Mouse (Mus musculus) brain, embryonic 14.5 days (tissue): ENCODE measurements around the gene Tnnt2. TPM values are rescaled to one million over a fixed set of nuclear protein-coding genes. Genes with fewer than 3 reads are reported as not detected.

Experiments
- DNase-seq: peaks from one replicate; pipeline ENCODE4 v3.0.0-alpha.2; 2011; ENCODE audit warnings: low read depth
- CTCF ChIP-seq: fragments of 200-500 bp; IDR thresholded peaks from 2 replicates; pipeline ENCODE4 v1.5.1; 2012; ENCODE audit warnings: inconsistent platforms, mild to moderate bottlenecking, moderate library complexity, borderline replicate concordance; ENCODE audit not compliant: insufficient read depth, insufficient read length; ENCODE audit errors: extremely low read depth
- POLR2A ChIP-seq: fragments of 200-500 bp; IDR thresholded peaks from 2 replicates; pipeline ENCODE4 v1.6.1; 2012; ENCODE audit warnings: mild to moderate bottlenecking, inconsistent platforms, borderline replicate concordance; ENCODE audit not compliant: poor library complexity, insufficient read depth, insufficient read length, severe bottlenecking; ENCODE audit errors: extremely low read depth
- polyA plus RNA-seq: library from polyadenylated mRNA; depleted of rRNA; stranded (reverse); fragments of >200 nt; gene quantifications from 2 replicates; pipeline ENCODE4 v1.2.3, GENCODE M21; 2012

Gene Tnnt2
- polyA plus RNA-seq, 1 experiment, result 1.0 TPM

GRCm38 (mm10) chr1:135820736-135821364 is 15.3 kb upstream of the Tnnt2 start:
- no peak for DNase-seq
- no peak for TF ChIP-seq POLR2A
- no peak for TF ChIP-seq CTCF

GRCm38 (mm10) chr1:135821780-135822179 is 14.4 kb upstream of the Tnnt2 start:
- no peak for DNase-seq
- TF ChIP-seq POLR2A (no peak), CTCF (no peak)

GRCm38 (mm10) chr1:135828918-135829317 is 7.2 kb upstream of the Tnnt2 start:
- peak; percentile 56 for DNase-seq
- TF ChIP-seq POLR2A, result no peak
- TF ChIP-seq CTCF, result peak; percentile 55; the same call in 1 of the 2 replicates

GRCm38 (mm10) chr1:135834206-135834859 is 1.8 kb upstream of the Tnnt2 start:
- no peak for DNase-seq
- TF ChIP-seq CTCF (no peak), POLR2A (no peak)

GRCm38 (mm10) chr1:135834983-135835382 is 1.2 kb upstream of the Tnnt2 start:
- DNase-seq, result no peak
- no peak for TF ChIP-seq POLR2A
- no peak for TF ChIP-seq CTCF

- no peak for DNase-seq
- TF ChIP-seq CTCF (no peak), POLR2A (no peak)
Observed at GRCm38 (mm10) chr1:135838626-135839025, 2.5 kb downstream of the Tnnt2 start.

GRCm38 (mm10) chr1:135839065-135839464 is 2.9 kb downstream of the Tnnt2 start:
- no peak for DNase-seq

GRCm38 (mm10) chr1:135840675-135841395 is 4.7 kb downstream of the Tnnt2 start:
- no peak for TF ChIP-seq CTCF
- no peak for TF ChIP-seq POLR2A

More at GRCm38 (mm10) chr1:135839065-135839464, 2.9 kb downstream of the Tnnt2 start:
- TF ChIP-seq CTCF (no peak), POLR2A (no peak)

GRCm38 (mm10) chr1:135843519-135844262 is 7.5 kb downstream of the Tnnt2 start:
- no peak for DNase-seq
- TF ChIP-seq CTCF (no peak), POLR2A (no peak)

More at GRCm38 (mm10) chr1:135840675-135841395, 4.7 kb downstream of the Tnnt2 start:
- DNase-seq, result no peak

GRCm38 (mm10) chr1:135844481-135844880 is 8.3 kb downstream of the Tnnt2 start:
- no peak for TF ChIP-seq POLR2A
- no peak for TF ChIP-seq CTCF

GRCm38 (mm10) chr1:135846632-135847031 is 10.5 kb downstream of the Tnnt2 start:
- DNase-seq, result no peak
- TF ChIP-seq POLR2A (no peak), CTCF (no peak)

More at GRCm38 (mm10) chr1:135844481-135844880, 8.3 kb downstream of the Tnnt2 start:
- no peak for DNase-seq

- peak; percentile 40 for DNase-seq
- no peak for TF ChIP-seq POLR2A
- TF ChIP-seq CTCF, result peak; percentile 61; the same call in 1 of the 2 replicates
Observed at GRCm38 (mm10) chr1:135847139-135847562, 11.0 kb downstream of the Tnnt2 start.
